Mouse (Mus musculus) limb, embryonic 14.5 days (tissue): Measurements from ENCODE around the gene Dtx2. TPM values are rescaled to one million over a fixed set of nuclear protein-coding genes. Genes with fewer than 3 reads are reported as not detected.

ENCODE experiments used
- ATAC-seq: fragments of 200-750 bp; cut with Nextera tagmentation; 2 replicates; pipeline ENCODE4 v1.8.0; 2017; ENCODE audit warnings: low read depth, moderate number of reproducible peaks, moderate TSS enrichment; ENCODE audit not compliant: low FRiP score
- DNase-seq: peaks from one replicate; pipeline ENCODE4 v3.0.0-alpha.2; 2015; ENCODE audit warnings: low spot score
- H3K27ac ChIP-seq: fragments of 300-500 bp; sonication (generic); replicated peaks from 2 replicates; pipeline ENCODE4 v1.5.1; 2014; ENCODE audit warnings: low read depth, mild to moderate bottlenecking, low read length, moderate library complexity, mixed read lengths
- H3K27me3 ChIP-seq: fragments of 300-500 bp; sonication (generic); 2 replicates; pipeline ENCODE4 v1.6.1; 2014; ENCODE audit warnings: low read length, mixed read lengths; ENCODE audit not compliant: control insufficient read depth, insufficient read depth
- H3K36me3 ChIP-seq: fragments of 300-500 bp; sonication (generic); 2 replicates; pipeline ENCODE4 v1.6.1; 2014; ENCODE audit warnings: mild to moderate bottlenecking, low read length, moderate library complexity, mixed read lengths; ENCODE audit not compliant: control insufficient read depth, insufficient read depth
- H3K4me1 ChIP-seq: fragments of 300-500 bp; sonication (generic); 2 replicates; pipeline ENCODE4 v1.6.1; 2014; ENCODE audit warnings: antibody characterized with exemption, low read length, mixed read lengths; ENCODE audit not compliant: control insufficient read depth, insufficient read depth
- H3K4me2 ChIP-seq: fragments of 300-500 bp; sonication (generic); replicated peaks from 2 replicates; pipeline ENCODE4 v1.6.1; 2014; ENCODE audit warnings: low read depth, mild to moderate bottlenecking, low read length, moderate library complexity; ENCODE audit not compliant: severe bottlenecking
- H3K4me3 ChIP-seq: fragments of 300-500 bp; sonication (generic); replicated peaks from 2 replicates; pipeline ENCODE4 v1.5.1; 2014; ENCODE audit warnings: low read length
- H3K9ac ChIP-seq: fragments of 300-500 bp; sonication (generic); 2 replicates; pipeline ENCODE4 v1.6.1; 2014; ENCODE audit warnings: mild to moderate bottlenecking, low read depth, low read length, moderate library complexity; ENCODE audit not compliant: severe bottlenecking
- H3K9me3 ChIP-seq: fragments of 300-500 bp; sonication (generic); 2 replicates; pipeline ENCODE4 v1.6.1; 2016; ENCODE audit warnings: low read length; ENCODE audit not compliant: control insufficient read depth
- POLR2A ChIP-seq: fragments of 200-500 bp; IDR thresholded peaks from 2 replicates; pipeline ENCODE4 v1.8.0; 2012; ENCODE audit warnings: inconsistent platforms, mild to moderate bottlenecking, moderate library complexity, borderline replicate concordance; ENCODE audit not compliant: insufficient read depth, insufficient read length; ENCODE audit errors: extremely low read depth
- WGBS: fragments of 180-500 bp; shearing (Covaris S2); extraction: QIAGEN DNeasy Blood & Tissue Kit; methylation state at CpG from one replicate; pipeline ENCODE4 v1.1.7; 2014; 5-methylcytosine and 5-hydroxymethylcytosine counted together
- polyA plus RNA-seq, 2 experiments: library from polyadenylated mRNA; depleted of rRNA in 1 of 2; stranded (reverse) in 1 of 2; unstranded in 1 of 2; fragments of >200 nt; fragmentation: Nextera tagmentation in 1 of 2; extraction: Ambion mirVana in 1 of 2; gene quantifications; 2 replicates each; pipeline versions ENCODE4 v1.2.1 to v1.2.3; 2012 to 2014

The Dtx2 gene
- polyA plus RNA-seq, 2 experiments = 28.5 to 29.5 TPM

GRCm38 (mm10) chr5:136004537-136004936 lies 9.9 kb downstream of the Dtx2 start:
- Histone ChIP-seq H3K9me3 (no peaks in the 10 kb centered on the region), H3K4me2 (no peak overlapping the region), H3K27me3 (no peaks in the 10 kb centered on the region), H3K36me3 (peaks cover 15% of the 10 kb centered on the region), H3K4me1 (peaks cover 8% of the 10 kb centered on the region; the same call in 1 of the 2 replicates), H3K27ac (no peak overlapping the region), H3K4me3 (no peak overlapping the region), H3K9ac (0 out of 2 replicates have a peak overlapping the region, but pooled peaks have one; percentile 0)
- TF ChIP-seq POLR2A = no peak
- WGBS = 58% methylated on average over 4 of the region's 4 CpGs
- ATAC-seq (no peak), DNase-seq (no peak)

- WGBS = 79% methylated on average over 7 of the region's 7 CpGs
- no peak for TF ChIP-seq POLR2A
- peaks cover 34% of the 10 kb centered on the region for H3K36me3 ChIP-seq
- H3K4me2 ChIP-seq = no peak overlapping the region
- no peak for DNase-seq
- H3K4me3 ChIP-seq = no peak overlapping the region
- peaks cover 8% of the 10 kb centered on the region; the same call in 1 of the 2 replicates for H3K4me1 ChIP-seq
- ATAC-seq = no peak
- no peak overlapping the region for H3K9ac ChIP-seq
- H3K27ac ChIP-seq = no peak overlapping the region
- H3K9me3 ChIP-seq = no peaks in the 10 kb centered on the region
- no peaks in the 10 kb centered on the region for H3K27me3 ChIP-seq
Measured at GRCm38 (mm10) chr5:136007745-136008144, 13.1 kb downstream of the Dtx2 start.

- peaks cover 60% of the 10 kb centered on the region for H3K36me3 ChIP-seq
- H3K4me2 ChIP-seq = no peak overlapping the region
- TF ChIP-seq POLR2A = no peak
- 79% methylated on average over 10 of the region's 10 CpGs for WGBS
- H3K9ac ChIP-seq = no peak overlapping the region
- DNase-seq (no peak), ATAC-seq (no peak)
- no peaks in the 10 kb centered on the region for H3K27me3 ChIP-seq
- H3K4me1 ChIP-seq = peaks cover 8% of the 10 kb centered on the region; the same call in 1 of the 2 replicates
- H3K4me3 ChIP-seq = no peak overlapping the region
- H3K9me3 ChIP-seq = no peaks in the 10 kb centered on the region
- no peak overlapping the region for H3K27ac ChIP-seq
Measured at GRCm38 (mm10) chr5:136014877-136015276, 20.3 kb downstream of the Dtx2 start.

- Histone ChIP-seq H3K4me1 (peaks cover 8% of the 10 kb centered on the region; the same call in 1 of the 2 replicates), H3K27ac (no peak overlapping the region; the same call in 1 of the 2 replicates), H3K36me3 (peaks cover 54% of the 10 kb centered on the region), H3K9ac (no peak overlapping the region), H3K27me3 (no peaks in the 10 kb centered on the region), H3K4me2 (no peak overlapping the region), H3K4me3 (no peak overlapping the region), H3K9me3 (no peaks in the 10 kb centered on the region)
- no peak for TF ChIP-seq POLR2A
- DNase-seq = no peak
- ATAC-seq = no peak
- WGBS = 85% methylated on average over 10 of the region's 10 CpGs
Measured at GRCm38 (mm10) chr5:136015586-136015985, 21.0 kb downstream of the Dtx2 start.

- peaks cover 8% of the 10 kb centered on the region; the same call in 1 of the 2 replicates for H3K4me1 ChIP-seq
- no peaks in the 10 kb centered on the region for H3K9me3 ChIP-seq
- H3K4me2 ChIP-seq = no peak overlapping the region
- DNase-seq = peak; percentile 20
- no peak overlapping the region for H3K9ac ChIP-seq
- H3K27me3 ChIP-seq = no peaks in the 10 kb centered on the region
- H3K4me3 ChIP-seq = no peak overlapping the region
- peak overlapping the region; percentile 52 for H3K27ac ChIP-seq
- no peak for ATAC-seq
- no peak for TF ChIP-seq POLR2A
- H3K36me3 ChIP-seq = peaks cover 54% of the 10 kb centered on the region
- 57% methylated on average over 10 of the region's 10 CpGs for WGBS
Measured at GRCm38 (mm10) chr5:136016014-136016876, 21.6 kb downstream of the Dtx2 start.
